Mouse (Mus musculus) brain, embryonic 14.5 days (tissue): ENCODE results near the gene Hist1h3i.

Source experiments
- CTCF ChIP-seq: fragments of 200-500 bp; IDR thresholded peaks from 2 replicates; pipeline ENCODE4 v1.5.1; 2012; ENCODE audit warnings: inconsistent platforms, mild to moderate bottlenecking, moderate library complexity, borderline replicate concordance; ENCODE audit not compliant: insufficient read depth, insufficient read length; ENCODE audit errors: extremely low read depth
- POLR2A ChIP-seq: fragments of 200-500 bp; IDR thresholded peaks from 2 replicates; pipeline ENCODE4 v1.6.1; 2012; ENCODE audit warnings: mild to moderate bottlenecking, inconsistent platforms, borderline replicate concordance; ENCODE audit not compliant: poor library complexity, insufficient read depth, insufficient read length, severe bottlenecking; ENCODE audit errors: extremely low read depth

DNA sequence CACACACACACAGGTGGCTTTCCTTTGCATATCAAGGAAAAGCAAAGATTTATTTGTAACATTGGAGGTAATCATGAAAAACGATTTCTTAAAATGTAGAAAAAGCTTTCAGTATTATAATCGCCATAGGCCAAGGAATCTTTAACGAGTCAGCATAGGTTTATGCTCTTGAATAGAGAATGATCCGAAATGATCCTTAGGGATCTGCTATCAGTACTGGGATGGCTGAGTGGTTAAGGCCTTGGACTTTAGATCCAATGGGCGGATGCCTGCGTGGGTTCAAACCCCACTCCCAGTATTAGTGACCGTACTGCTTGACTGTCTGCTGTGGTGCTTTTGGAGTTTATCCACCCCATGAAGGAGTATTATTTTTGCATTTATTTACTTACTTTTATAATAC, 12.4 kb upstream of the Hist1h3i start:
- TF ChIP-seq POLR2A, result no peak
- no peak for TF ChIP-seq CTCF
